Mouse (Mus musculus) lung, adult 18-20 months (tissue): ENCODE results near the gene Ranbp9.

Source experiments
- DNase-seq, 2 experiments: peaks; one replicate each; pipeline ENCODE4 v3.0.0; 2022; ENCODE audit warnings: mixed read lengths in 2 of 2

The Ranbp9 gene

GRCm38 (mm10) chr13:43447721-43448120 is 33.4 kb downstream of the Ranbp9 start:
- no peak for DNase-seq

- DNase-seq = no peak
Observed at GRCm38 (mm10) chr13:43445754-43446153, 35.3 kb downstream of the Ranbp9 start.

GRCm38 (mm10) chr13:43444717-43445116 is 36.4 kb downstream of the Ranbp9 start:
- no peak for DNase-seq

GRCm38 (mm10) chr13:43443706-43444105 is 37.4 kb downstream of the Ranbp9 start:
- no peak for DNase-seq

- DNase-seq = no peak
Observed at GRCm38 (mm10) chr13:43442551-43442950, 38.5 kb downstream of the Ranbp9 start.

GRCm38 (mm10) chr13:43440376-43440775 is 40.7 kb downstream of the Ranbp9 start:
- DNase-seq = no peak

GRCm38 (mm10) chr13:43433395-43433794 is 47.7 kb downstream of the Ranbp9 start:
- no peak for DNase-seq

GRCm38 (mm10) chr13:43428436-43428835 is 52.6 kb downstream of the Ranbp9 start:
- DNase-seq = no peak

- DNase-seq = no peak
Observed at GRCm38 (mm10) chr13:43415249-43415648, 65.8 kb downstream of the Ranbp9 start.

- DNase-seq = no peak
Observed at GRCm38 (mm10) chr13:43413611-43414010, 67.5 kb downstream of the Ranbp9 start.

- no peak for DNase-seq
Observed at GRCm38 (mm10) chr13:43412311-43412710, 68.8 kb downstream of the Ranbp9 start.

GRCm38 (mm10) chr13:43399576-43399975 is 81.5 kb downstream of the Ranbp9 start:
- no peak for DNase-seq

- peak; percentile 91 to 94 for DNase-seq
Observed at GRCm38 (mm10) chr13:43398297-43399080, 82.6 kb downstream of the Ranbp9 start, which contains the start of gene Nol7. Nol7 (plus strand) TSS chr13:43398390.

- DNase-seq = no peak
Observed at GRCm38 (mm10) chr13:43397700-43398296, 83.3 kb downstream of the Ranbp9 start.

- no peak for DNase-seq
Observed at GRCm38 (mm10) chr13:43385321-43385720, 95.8 kb downstream of the Ranbp9 start.

- no peak for DNase-seq
Observed at GRCm38 (mm10) chr13:43379989-43380388, 101.1 kb downstream of the Ranbp9 start.

- DNase-seq = peak in 1 of 2 experiments; percentile 24
Observed at GRCm38 (mm10) chr13:43374918-43375432, 106.1 kb downstream of the Ranbp9 start.

GRCm38 (mm10) chr13:43374205-43374604 is 106.9 kb downstream of the Ranbp9 start:
- no peak for DNase-seq

- no peak for DNase-seq
Observed at GRCm38 (mm10) chr13:43372892-43373291, 108.2 kb downstream of the Ranbp9 start.

- DNase-seq = no peak
Observed at GRCm38 (mm10) chr13:43370063-43370462, 111.0 kb downstream of the Ranbp9 start.

- no peak for DNase-seq
Observed at GRCm38 (mm10) chr13:43365825-43366184, 115.3 kb downstream of the Ranbp9 start.

GRCm38 (mm10) chr13:43364985-43365824 is 115.9 kb downstream of the Ranbp9 start, which contains the start of gene Sirt5:
Sirt5 (plus strand) TSS chr13:43365496.
- peak; percentile 88 to 91 for DNase-seq

GRCm38 (mm10) chr13:43362353-43362752 is 118.7 kb downstream of the Ranbp9 start:
- DNase-seq = no peak
